Mouse (Mus musculus): Measurements from ENCODE around the gene Scn2b.

GRCm38 (mm10) chr9:45167903-45168302 is 50.3 kb downstream of the Scn2b start:
- TF ChIP-seq CTCF (conservative IDR thresholded peaks at IDR 0.05 in 1 of 2, IDR thresholded peaks at IDR 0.05 in 1 of 2; ENCODE audit: low read depth in 2 of 2, low read length in 2 of 2) (no peak), NELFE (IDR thresholded peaks at IDR 0.05; ENCODE audit: low read depth, low read length) (no peak), POLR2A (IDR thresholded peaks at IDR 0.05; ENCODE audit: low read depth, low read length) (no peak), ETS1 (conservative IDR thresholded peaks at IDR 0.05; ENCODE audit: low read depth, low read length) (no peak), EP300 (IDR thresholded peaks at IDR 0.05; ENCODE audit: low read length) (no peak), SMC3 (IDR thresholded peaks at IDR 0.05; ENCODE audit: low read depth, low read length) (no peak), POLR2AphosphoS2 (IDR thresholded peaks at IDR 0.05; ENCODE audit: low read depth, low read length) (no peak), E2F4 (IDR thresholded peaks at IDR 0.05; ENCODE audit: insufficient replicate concordance, low read depth, low read length) (no peak), JUND (conservative IDR thresholded peaks at IDR 0.05; ENCODE audit: low read depth, low read length) (no peak), MEF2A (IDR thresholded peaks at IDR 0.05; ENCODE audit: borderline replicate concordance, low read depth, low read length) (no peak), ZKSCAN1 (IDR thresholded peaks at IDR 0.05; ENCODE audit: borderline replicate concordance, low read depth, low read length) (no peak), NRF1 (IDR thresholded peaks at IDR 0.05; ENCODE audit: low read depth, low read length) (no peak), ZC3H11A (IDR thresholded peaks at IDR 0.05; ENCODE audit: low read depth, low read length) (no peak), RCOR1 (conservative IDR thresholded peaks at IDR 0.05; ENCODE audit: low read depth, low read length) (no peak)

Measured in CH12.LX (cell line).